Mouse (Mus musculus) heart, postnatal 0 days (tissue): Measurements from ENCODE around the gene Fgf15. TPM values are rescaled to one million over a fixed set of nuclear protein-coding genes. Genes with fewer than 3 reads are reported as not detected.

Experiments used
- ATAC-seq: fragments of 200-750 bp; cut with Nextera tagmentation; 2 replicates; pipeline ENCODE4 v1.8.0; 2017; ENCODE audit warnings: low read depth, moderate number of reproducible peaks, moderate library complexity; ENCODE audit not compliant: insufficient read depth
- DNase-seq: peaks from one replicate; pipeline ENCODE4 v3.0.0-alpha.2; 2016; ENCODE audit warnings: low spot score
- H3K27ac ChIP-seq: fragments of 300-500 bp; sonication (generic); 2 replicates; pipeline ENCODE4 v1.5.1; 2014; ENCODE audit warnings: low read depth, mild to moderate bottlenecking
- H3K27me3 ChIP-seq: fragments of 300-500 bp; sonication (generic); 2 replicates; pipeline ENCODE4 v1.6.1; 2014; ENCODE audit warnings: low read length, mixed read lengths; ENCODE audit not compliant: control insufficient read depth, insufficient read depth
- H3K36me3 ChIP-seq: fragments of 300-500 bp; sonication (generic); replicated peaks from 2 replicates; pipeline ENCODE4 v1.6.1; 2014; ENCODE audit warnings: low read length, mixed read lengths; ENCODE audit not compliant: control insufficient read depth, insufficient read depth
- H3K4me1 ChIP-seq: fragments of 300-500 bp; sonication (generic); 2 replicates; pipeline ENCODE4 v1.6.1; 2014; ENCODE audit warnings: antibody characterized with exemption; ENCODE audit not compliant: control insufficient read depth, insufficient read depth
- H3K4me2 ChIP-seq: fragments of 300-500 bp; sonication (generic); 2 replicates; pipeline ENCODE4 v1.6.1; 2014; ENCODE audit warnings: low read depth, mild to moderate bottlenecking, low read length, moderate library complexity
- H3K4me3 ChIP-seq: fragments of 300-500 bp; sonication (generic); 2 replicates; pipeline ENCODE4 v1.5.1; 2014; ENCODE audit warnings: low read depth, low read length
- H3K9ac ChIP-seq: fragments of 300-500 bp; sonication (generic); replicated peaks from 2 replicates; pipeline ENCODE4 v1.6.1; 2014; ENCODE audit warnings: low read depth, low read length, mixed read lengths
- H3K9me3 ChIP-seq: fragments of 300-500 bp; sonication (generic); replicated peaks from 2 replicates; pipeline ENCODE4 v1.6.1; 2016; ENCODE audit warnings: low read length; ENCODE audit not compliant: control insufficient read depth
- CTCF ChIP-seq: IDR thresholded peaks from 2 replicates; pipeline ENCODE4 v1.5.1; 2016; ENCODE audit warnings: antibody characterized with exemption, control low read depth, low read depth
- EP300 ChIP-seq: IDR thresholded peaks from 2 replicates; pipeline ENCODE4 v1.6.1; 2016; ENCODE audit warnings: antibody characterized with exemption, low read depth
- WGBS: fragments of 180-500 bp; shearing (Covaris S2); extraction: QIAGEN DNeasy Blood & Tissue Kit; methylation state at CpG from one replicate; pipeline ENCODE4 v1.1.7; 2014; 5-methylcytosine and 5-hydroxymethylcytosine counted together
- polyA plus RNA-seq: library from polyadenylated mRNA; unstranded; fragments of >200 nt; fragmentation: Nextera tagmentation; extraction: Ambion mirVana; gene quantifications from 2 replicates; pipeline ENCODE4 v1.2.1, GENCODE M21; 2015
- total RNA-seq: library from RNA; depleted of rRNA; stranded (reverse); fragments of >200 nt; gene quantifications from 2 replicates; pipeline ENCODE4 v1.2.3, GENCODE M21; 2014; ENCODE audit warnings: low replicate concordance

Fgf15 gene
- total and polyA plus RNA-seq, 2 experiments from 2014 or later = not detected

DNA sequence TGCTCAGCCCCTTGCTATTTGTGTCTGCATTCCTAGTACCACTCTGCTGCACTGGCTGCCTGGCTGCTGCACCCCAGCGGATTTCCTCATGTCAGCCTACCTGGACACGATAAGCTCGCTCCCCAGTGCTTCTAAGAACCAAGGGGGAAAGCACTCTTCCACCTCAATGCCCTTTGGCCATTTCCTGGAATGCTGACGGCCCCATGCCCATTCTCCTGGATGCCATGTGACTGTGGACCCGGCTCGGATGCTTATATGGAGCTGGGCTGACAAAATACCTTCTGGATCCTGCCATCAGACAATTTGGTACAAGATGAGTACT lies 32.5 kb downstream of the Fgf15 start:
- TF ChIP-seq EP300 (no peak), CTCF (no peak)
- DNase-seq (no peak), ATAC-seq (no peak)

GRCm38 (mm10) chr7:144929506-144929905 lies 33.2 kb downstream of the Fgf15 start:
- Histone ChIP-seq H3K9me3 (no peaks in the 10 kb centered on the region), H3K4me3 (no peak overlapping the region), H3K27ac (no peak overlapping the region), H3K36me3 (peaks cover 35% of the 10 kb centered on the region), H3K27me3 (no peaks in the 10 kb centered on the region), H3K4me1 (peaks cover 3% of the 10 kb centered on the region; the same call in 1 of the 2 replicates), H3K9ac (no peak overlapping the region), H3K4me2 (no peak overlapping the region)
- ATAC-seq (no peak), DNase-seq (no peak)
- TF ChIP-seq EP300 (no peak), CTCF (no peak)
- 76% methylated on average over 8 of the region's 8 CpGs for WGBS

More for the DNA sequence above, 32.5 kb downstream of the Fgf15 start:
- H3K27me3 ChIP-seq = no peaks in the 10 kb centered on the region
- no peak overlapping the region for H3K9ac ChIP-seq
- no peak overlapping the region for H3K4me3 ChIP-seq
- peaks cover 28% of the 10 kb centered on the region for H3K36me3 ChIP-seq
- no peaks in the 10 kb centered on the region for H3K9me3 ChIP-seq
- H3K27ac ChIP-seq = no peak overlapping the region
- no peak overlapping the region for H3K4me2 ChIP-seq
- WGBS = 65% methylated on average over 6 of the region's 6 CpGs
- peaks cover 3% of the 10 kb centered on the region; the same call in 1 of the 2 replicates for H3K4me1 ChIP-seq

- no peak overlapping the region for H3K9ac ChIP-seq
- no peak overlapping the region for H3K4me3 ChIP-seq
- H3K36me3 ChIP-seq = peaks cover 38% of the 10 kb centered on the region
- H3K4me1 ChIP-seq = peaks cover 3% of the 10 kb centered on the region; the same call in 1 of the 2 replicates
- no peak overlapping the region for H3K27ac ChIP-seq
- DNase-seq (no peak), ATAC-seq (no peak)
- H3K4me2 ChIP-seq = no peak overlapping the region
- 76% methylated on average over 5 of the region's 5 CpGs for WGBS
- no peak for TF ChIP-seq CTCF
- no peak for TF ChIP-seq EP300
- no peaks in the 10 kb centered on the region for H3K9me3 ChIP-seq
- H3K27me3 ChIP-seq = no peaks in the 10 kb centered on the region
These were observed 33.6 kb downstream of the Fgf15 start for GRCm38 (mm10) chr7:144929931-144930330.

- ATAC-seq = no peak
- H3K27me3 ChIP-seq = no peaks in the 10 kb centered on the region
- H3K4me3 ChIP-seq = no peak overlapping the region
- TF ChIP-seq CTCF = peak; percentile 53
- TF ChIP-seq EP300 = no peak
- H3K9me3 ChIP-seq = no peaks in the 10 kb centered on the region
- H3K4me1 ChIP-seq = peaks cover 3% of the 10 kb centered on the region; the same call in 1 of the 2 replicates
- no peak overlapping the region for H3K4me2 ChIP-seq
- peaks cover 53% of the 10 kb centered on the region for H3K36me3 ChIP-seq
- H3K9ac ChIP-seq = no peak overlapping the region
- DNase-seq = no peak
- 14% methylated on average over 3 of the region's 3 CpGs for WGBS
- H3K27ac ChIP-seq = no peak overlapping the region
These were observed 35.4 kb downstream of the Fgf15 start for GRCm38 (mm10) chr7:144931778-144932177.

GRCm38 (mm10) chr7:144932389-144932937 lies 36.1 kb downstream of the Fgf15 start:
- ATAC-seq = no peak
- Histone ChIP-seq H3K9ac (no peak overlapping the region), H3K9me3 (no peaks in the 10 kb centered on the region), H3K4me3 (no peak overlapping the region), H3K4me2 (no peak overlapping the region), H3K27me3 (no peaks in the 10 kb centered on the region), H3K36me3 (peaks cover 57% of the 10 kb centered on the region), H3K27ac (no peak overlapping the region), H3K4me1 (peaks cover 3% of the 10 kb centered on the region; the same call in 1 of the 2 replicates)
- no peak for DNase-seq
- no peak for TF ChIP-seq EP300
- no peak for TF ChIP-seq CTCF
- 78% methylated on average over 18 of the region's 18 CpGs for WGBS

DNA sequence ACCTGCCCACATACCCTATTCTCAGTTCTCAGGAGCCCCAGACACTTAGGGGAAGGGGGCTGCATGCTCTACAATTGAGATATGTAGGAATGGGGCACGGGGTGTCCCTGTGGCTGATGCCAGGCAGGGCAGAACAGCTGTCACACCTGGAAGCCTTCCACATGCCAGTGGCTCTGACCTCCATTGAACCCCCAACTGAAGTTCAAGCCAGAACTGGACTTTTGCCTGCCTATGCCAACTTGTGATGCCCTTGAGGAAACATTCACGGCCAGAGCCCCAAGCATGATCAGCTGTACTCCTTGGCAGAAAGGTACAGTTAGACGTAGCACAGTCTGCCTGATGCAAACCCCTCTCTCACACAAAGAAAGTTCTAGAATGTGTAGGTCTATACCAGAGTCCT lies 37.0 kb downstream of the Fgf15 start:
- H3K27me3 ChIP-seq = no peaks in the 10 kb centered on the region
- no peaks in the 10 kb centered on the region for H3K9me3 ChIP-seq
- no peak for TF ChIP-seq CTCF
- TF ChIP-seq EP300 = no peak
- no peak for DNase-seq
- H3K36me3 ChIP-seq = peaks cover 57% of the 10 kb centered on the region
- ATAC-seq = no peak
- no peak overlapping the region for H3K9ac ChIP-seq
- WGBS = 71% methylated on average over 3 of the region's 3 CpGs
- H3K4me2 ChIP-seq = no peak overlapping the region
- no peak overlapping the region for H3K4me3 ChIP-seq
- H3K27ac ChIP-seq = no peak overlapping the region
- H3K4me1 ChIP-seq = no peaks in the 10 kb centered on the region
